Mouse (Mus musculus) ES-Bruce4 (cell line): ENCODE data around the gene Mapkapk3. TPM values are rescaled to one million over a fixed set of nuclear protein-coding genes. Genes with fewer than 3 reads are reported as not detected.
A peak's percentile ranks its signal among the peaks of the same experiment; 100 is the strongest.
"Not testable (repeated sequence)": the region's sequence is repeated elsewhere in the genome, so short reads cannot be mapped to it uniquely, and the experiment has no call there.

Experiments
- H3K27ac ChIP-seq: 2 replicates; pipeline ENCODE4 v1.5.1; 2012; ENCODE audit warnings: low read length, inconsistent platforms; ENCODE audit not compliant: insufficient read depth
- H3K27me3 ChIP-seq: 2 replicates; pipeline ENCODE4 v1.6.1; 2012; ENCODE audit warnings: mild to moderate bottlenecking, low read length, inconsistent platforms; ENCODE audit not compliant: control insufficient read depth, poor library complexity, insufficient read depth, severe bottlenecking
- H3K36me3 ChIP-seq: 2 replicates; pipeline ENCODE4 v1.6.1; 2012; ENCODE audit warnings: inconsistent platforms, mild to moderate bottlenecking, low read length, moderate library complexity; ENCODE audit not compliant: control insufficient read depth, poor library complexity, insufficient read depth, severe bottlenecking
- H3K4me1 ChIP-seq: one replicate; pipeline ENCODE4 v1.8.1; 2011; ENCODE audit warnings: low read length; ENCODE audit not compliant: control insufficient read depth, insufficient read depth
- H3K4me3 ChIP-seq: 2 replicates; pipeline ENCODE4 v1.5.1; 2011; ENCODE audit warnings: low read depth, mild to moderate bottlenecking, low read length
- H3K9ac ChIP-seq: 2 replicates; pipeline ENCODE4 v1.6.1; 2012; ENCODE audit warnings: low read depth, mild to moderate bottlenecking, inconsistent platforms; ENCODE audit not compliant: poor library complexity, severe bottlenecking
- H3K9me3 ChIP-seq: replicated peaks from 2 replicates; pipeline ENCODE4 v1.6.1; 2012; ENCODE audit warnings: mild to moderate bottlenecking, low read length, inconsistent platforms; ENCODE audit not compliant: control insufficient read depth, poor library complexity, insufficient read depth, severe bottlenecking
- CTCF ChIP-seq: IDR thresholded peaks from one replicate; pipeline ENCODE4 v1.8.1; 2011; ENCODE audit warnings: low read depth, low read length
- EP300 ChIP-seq: IDR thresholded peaks from 2 replicates; pipeline ENCODE4 v1.6.1; 2011; ENCODE audit warnings: low read depth, low read length; ENCODE audit not compliant: insufficient read depth
- POLR2A ChIP-seq: IDR thresholded peaks from one replicate; pipeline ENCODE4 v1.8.1; 2011; ENCODE audit warnings: low read length; ENCODE audit not compliant: insufficient read depth
- polyA plus RNA-seq: library from polyadenylated mRNA; stranded (reverse); fragments of >200 nt; gene quantifications from 2 replicates; pipeline ENCODE4 v1.2.4, GENCODE M21; 2011; ENCODE audit warnings: low read depth; ENCODE audit not compliant: missing spikeins, insufficient read depth, insufficient read length

The Mapkapk3 gene
- polyA plus RNA-seq, 1 experiment, result 71.8 TPM

GRCm38 (mm10) chr9:107308346-107309000 lies 18.8 kb upstream of the Mapkapk3 start:
- no peaks in the 10 kb centered on the region for H3K27me3 ChIP-seq

GRCm38 (mm10) chr9:107307886-107308285 lies 18.2 kb upstream of the Mapkapk3 start:
- H3K9ac ChIP-seq, result no peak overlapping the region
- TF ChIP-seq CTCF, result no peak
- no peak for TF ChIP-seq EP300
- TF ChIP-seq POLR2A, result no peak
- no peaks in the 10 kb centered on the region for H3K4me1 ChIP-seq

More at GRCm38 (mm10) chr9:107308346-107309000, 18.8 kb upstream of the Mapkapk3 start:
- Histone ChIP-seq H3K4me1 (no peaks in the 10 kb centered on the region), H3K27ac (no peak overlapping the region), H3K36me3 (no peaks in the 10 kb centered on the region), H3K9me3 (no peaks in the 10 kb centered on the region), H3K9ac (no peak overlapping the region), H3K4me3 (no peak overlapping the region)
- TF ChIP-seq POLR2A (no peak), CTCF (no peak), EP300 (no peak)

GRCm38 (mm10) chr9:107307099-107307872 lies 17.6 kb upstream of the Mapkapk3 start:
- no peak overlapping the region for H3K27ac ChIP-seq
- TF ChIP-seq EP300 (no peak), POLR2A (no peak), CTCF (no peak)
- H3K4me3 ChIP-seq, result no peak overlapping the region
- no peaks in the 10 kb centered on the region for H3K9me3 ChIP-seq
- no peaks in the 10 kb centered on the region for H3K36me3 ChIP-seq
- H3K4me1 ChIP-seq, result no peaks in the 10 kb centered on the region
- no peak overlapping the region for H3K9ac ChIP-seq
- no peaks in the 10 kb centered on the region for H3K27me3 ChIP-seq

More at GRCm38 (mm10) chr9:107307886-107308285, 18.2 kb upstream of the Mapkapk3 start:
- Histone ChIP-seq H3K4me3 (no peak overlapping the region), H3K27me3 (no peaks in the 10 kb centered on the region), H3K36me3 (no peaks in the 10 kb centered on the region), H3K9me3 (no peaks in the 10 kb centered on the region), H3K27ac (no peak overlapping the region)

- not testable (repeated sequence) for H3K9me3 ChIP-seq, H3K36me3 ChIP-seq, H3K27ac ChIP-seq, H3K4me3 ChIP-seq, H3K9ac ChIP-seq, H3K4me1 ChIP-seq, H3K27me3 ChIP-seq
Observed at GRCm38 (mm10) chr9:107306673-107307072, 17.0 kb upstream of the Mapkapk3 start.

GRCm38 (mm10) chr9:107305601-107306542 lies 16.2 kb upstream of the Mapkapk3 start:
- peak overlapping the region; percentile 55 for H3K27ac ChIP-seq
- TF ChIP-seq EP300, result 0 out of 2 replicates have a peak, but pooled peaks have one; percentile 56
- no peak for TF ChIP-seq CTCF
- TF ChIP-seq POLR2A, result no peak
- no peak overlapping the region for H3K4me3 ChIP-seq
- H3K4me1 ChIP-seq, result peaks cover 3% of the 10 kb centered on the region
- peaks cover 7% of the 10 kb centered on the region for H3K36me3 ChIP-seq
- no peaks in the 10 kb centered on the region for H3K27me3 ChIP-seq
- H3K9me3 ChIP-seq, result no peaks in the 10 kb centered on the region
- no peak overlapping the region for H3K9ac ChIP-seq
